Mouse (Mus musculus) MEL (cell line): Measurements from ENCODE around the gene Ankrd13c.

Source experiments
- BHLHE40 ChIP-seq: IDR thresholded peaks from 2 replicates; pipeline ENCODE4 v1.6.1; 2012; ENCODE audit warnings: low read depth, mild to moderate bottlenecking, inconsistent platforms, low read length, improper control_type of control experiment, borderline replicate concordance
- CTCF ChIP-seq, 3 experiments: IDR thresholded peaks in 2 of 3; conservative IDR thresholded peaks in 1 of 3; 2 replicates each; pipeline ENCODE4 v1.5.1; 2011 to 2012; ENCODE audit warnings: low read length in 3 of 3, low read depth in 2 of 3, mild to moderate bottlenecking in 2 of 3, improper control_type of control experiment in 1 of 3, inconsistent platforms in 1 of 3, mixed read lengths in 1 of 3, moderate library complexity in 1 of 3; ENCODE audit not compliant: control insufficient read depth in 1 of 3, insufficient read depth in 1 of 3, poor library complexity in 1 of 3, severe bottlenecking in 1 of 3
- EP300 ChIP-seq, 2 experiments: IDR thresholded peaks; 2 replicates each; pipeline ENCODE4 v1.6.1; 2011; ENCODE audit warnings: improper control_type of control experiment in 2 of 2, low read length in 2 of 2, low read depth in 1 of 2, mild to moderate bottlenecking in 1 of 2
- KAT2A ChIP-seq: conservative IDR thresholded peaks from 2 replicates; pipeline ENCODE4 v1.6.1; 2012; ENCODE audit warnings: low read depth, low read length, improper control_type of control experiment, inconsistent platforms
- MAZ ChIP-seq: IDR thresholded peaks from 2 replicates; pipeline ENCODE4 v1.6.1; 2012; ENCODE audit warnings: low read depth, mild to moderate bottlenecking, inconsistent platforms, low read length, improper control_type of control experiment
- MEF2A ChIP-seq: IDR thresholded peaks from 2 replicates; pipeline ENCODE4 v1.6.1; 2014; ENCODE audit warnings: low read depth, mild to moderate bottlenecking, inconsistent platforms, low read length, improper control_type of control experiment; ENCODE audit not compliant: poor library complexity, insufficient replicate concordance, severe bottlenecking; ENCODE audit errors: extremely low read depth
- SMC3 ChIP-seq: IDR thresholded peaks from 2 replicates; pipeline ENCODE4 v1.6.1; 2011; ENCODE audit warnings: low read depth, low read length, improper control_type of control experiment
- TAL1 ChIP-seq: IDR thresholded peaks from 2 replicates; pipeline ENCODE4 v1.6.1; 2012; ENCODE audit warnings: mild to moderate bottlenecking, inconsistent platforms, low read length, moderate library complexity, mixed read lengths
- ZNF384 ChIP-seq: IDR thresholded peaks from 2 replicates; pipeline ENCODE4 v1.6.1; 2012; ENCODE audit warnings: low read depth, mild to moderate bottlenecking, inconsistent platforms, low read length, improper control_type of control experiment

DNA sequence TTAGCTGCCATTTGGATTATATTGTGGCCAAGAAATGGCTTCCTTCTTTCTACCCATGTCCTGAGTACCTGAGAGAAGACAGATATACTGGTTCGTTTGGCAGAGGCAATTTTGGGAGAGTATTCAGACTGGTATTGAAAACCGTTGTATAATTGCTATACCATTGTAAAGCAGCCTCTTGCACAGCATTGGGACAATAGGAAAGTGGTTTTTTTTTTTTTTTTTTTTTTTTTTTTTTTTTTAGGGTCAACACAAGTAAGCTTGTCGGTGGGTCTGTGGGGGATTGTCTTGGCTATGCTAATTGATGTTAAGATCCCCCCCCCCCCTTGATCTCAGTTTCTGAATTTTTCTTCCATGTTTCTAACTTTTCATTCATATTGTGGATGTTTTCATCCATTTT is 91.1 kb downstream of the Ankrd13c start:
- TF ChIP-seq TAL1 (no peak), MEF2A (no peak), KAT2A (no peak), EP300 (IDR thresholded peaks at IDR 0.05; ENCODE audit: low read depth in 1 of 2, low read length in 2 of 2) (no peak), CTCF (IDR thresholded peaks at IDR 0.05 in 2 of 3, conservative IDR thresholded peaks at IDR 0.05 in 1 of 3; ENCODE audit: control insufficient read depth in 1 of 3, insufficient read depth in 1 of 3, low read depth in 2 of 3, low read length in 3 of 3, poor library complexity in 1 of 3, severe bottlenecking in 1 of 3) (no peak), MAZ (no peak), BHLHE40 (no peak), ZNF384 (0 out of 2 replicates have a peak, but pooled peaks have one; percentile 26), SMC3 (no peak)
